Mouse (Mus musculus) spleen, adult 2 months (tissue): ENCODE results near the gene Sh2b3. TPM values are rescaled to one million over a fixed set of nuclear protein-coding genes. Genes with fewer than 3 reads are reported as not detected.

Experiments used
- DNase-seq, 2 experiments: peaks; one replicate each; pipeline versions ENCODE4 v3.0.0 to v3.0.0-alpha.2; 2012 to 2021; ENCODE audit warnings: low spot score in 2 of 2, low read depth in 1 of 2
- H3K27ac ChIP-seq: fragments of 200-500 bp; 2 replicates; pipeline ENCODE4 v1.5.1; 2012; ENCODE audit warnings: low read length, inconsistent platforms; ENCODE audit not compliant: insufficient read depth
- H3K27me3 ChIP-seq: fragments of 200-500 bp; 2 replicates; pipeline ENCODE4 v1.6.1; 2012; ENCODE audit warnings: mild to moderate bottlenecking, moderate library complexity, low read length, inconsistent platforms; ENCODE audit not compliant: control insufficient read depth, insufficient read depth
- H3K36me3 ChIP-seq: fragments of 200-500 bp; 2 replicates; pipeline ENCODE4 v1.6.1; 2012; ENCODE audit warnings: mild to moderate bottlenecking, low read length, inconsistent platforms; ENCODE audit not compliant: control insufficient read depth, insufficient read depth
- H3K4me1 ChIP-seq: fragments of 200-500 bp; 2 replicates; pipeline ENCODE4 v1.6.1; 2011; ENCODE audit warnings: inconsistent platforms; ENCODE audit not compliant: control insufficient read depth, insufficient read depth, insufficient read length
- H3K4me3 ChIP-seq: fragments of 200-500 bp; 2 replicates; pipeline ENCODE4 v1.5.1; 2011; ENCODE audit warnings: mild to moderate bottlenecking, inconsistent platforms; ENCODE audit not compliant: insufficient read depth, insufficient read length; ENCODE audit errors: extremely low read depth
- CTCF ChIP-seq: fragments of 200-500 bp; IDR thresholded peaks from 2 replicates; pipeline ENCODE4 v1.5.1; 2011; ENCODE audit warnings: mild to moderate bottlenecking, inconsistent platforms; ENCODE audit not compliant: insufficient read depth, insufficient read length, insufficient replicate concordance; ENCODE audit errors: extremely low read depth
- POLR2A ChIP-seq: fragments of 200-500 bp; IDR thresholded peaks from 2 replicates; pipeline ENCODE4 v1.6.1; 2011; ENCODE audit warnings: low read depth, low read length, inconsistent platforms
- WGBS: fragments of 180-500 bp; shearing (Covaris S2); methylation state at CpG from one replicate; pipeline ENCODE4 v1.1.7; 2018; 5-methylcytosine and 5-hydroxymethylcytosine counted together
- polyA plus RNA-seq: library from polyadenylated mRNA; depleted of rRNA; stranded (reverse); fragments of >200 nt; gene quantifications from 2 replicates; pipeline ENCODE4 v1.2.3, GENCODE M21; 2012

Gene Sh2b3
- polyA plus RNA-seq, 1 experiment: 118 TPM

DNA sequence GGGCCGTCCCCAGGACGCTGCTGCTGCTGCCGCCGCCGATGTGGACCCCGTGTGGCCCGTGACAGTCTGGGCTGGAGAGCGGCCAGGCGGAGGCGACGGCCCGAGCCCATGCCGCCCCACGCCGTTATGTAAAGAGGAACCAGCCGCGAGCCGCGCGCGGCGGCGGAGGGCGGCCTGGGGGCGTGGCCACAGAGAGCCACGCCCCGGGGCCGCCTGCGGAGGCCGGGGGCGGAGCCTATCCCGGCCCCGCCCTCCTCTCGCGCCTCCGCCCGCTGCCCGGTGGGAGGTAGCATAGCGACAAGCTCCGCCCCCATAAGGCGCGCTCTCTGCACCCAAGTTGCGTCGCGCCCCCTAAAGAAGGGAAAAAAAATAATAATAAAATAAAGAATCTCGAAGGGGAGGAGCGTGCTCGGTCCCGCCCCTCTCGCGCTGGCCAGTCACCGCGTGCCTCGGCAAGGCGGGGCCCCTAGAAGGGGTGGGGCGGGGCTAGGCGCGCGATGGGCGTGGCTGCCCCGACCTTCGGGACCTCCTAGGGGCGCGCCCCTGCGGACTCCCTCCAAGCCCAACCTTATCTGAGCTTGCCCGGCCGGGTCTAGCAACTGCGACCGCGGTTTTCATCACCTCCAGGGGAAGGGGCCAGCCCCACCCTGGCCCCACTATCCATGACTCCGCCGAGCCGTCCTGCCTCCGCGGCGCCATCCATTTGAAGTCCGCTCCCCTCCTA is 592 bp downstream of the Sh2b3 start:
- no peaks in the 10 kb centered on the region for H3K36me3 ChIP-seq
- under 1% methylated on average over 70 of the region's 77 CpGs for WGBS
- peaks cover 20% of the 10 kb centered on the region; the same call in 1 of the 2 replicates for H3K4me1 ChIP-seq
- H3K27ac ChIP-seq: peak overlapping the region; percentile 99
- peak; percentile 93 to 95 for DNase-seq
- H3K27me3 ChIP-seq: no peaks in the 10 kb centered on the region
- TF ChIP-seq POLR2A (peak; percentile 91), CTCF (no peak)
- peak overlapping the region; percentile 74 for H3K4me3 ChIP-seq

DNA sequence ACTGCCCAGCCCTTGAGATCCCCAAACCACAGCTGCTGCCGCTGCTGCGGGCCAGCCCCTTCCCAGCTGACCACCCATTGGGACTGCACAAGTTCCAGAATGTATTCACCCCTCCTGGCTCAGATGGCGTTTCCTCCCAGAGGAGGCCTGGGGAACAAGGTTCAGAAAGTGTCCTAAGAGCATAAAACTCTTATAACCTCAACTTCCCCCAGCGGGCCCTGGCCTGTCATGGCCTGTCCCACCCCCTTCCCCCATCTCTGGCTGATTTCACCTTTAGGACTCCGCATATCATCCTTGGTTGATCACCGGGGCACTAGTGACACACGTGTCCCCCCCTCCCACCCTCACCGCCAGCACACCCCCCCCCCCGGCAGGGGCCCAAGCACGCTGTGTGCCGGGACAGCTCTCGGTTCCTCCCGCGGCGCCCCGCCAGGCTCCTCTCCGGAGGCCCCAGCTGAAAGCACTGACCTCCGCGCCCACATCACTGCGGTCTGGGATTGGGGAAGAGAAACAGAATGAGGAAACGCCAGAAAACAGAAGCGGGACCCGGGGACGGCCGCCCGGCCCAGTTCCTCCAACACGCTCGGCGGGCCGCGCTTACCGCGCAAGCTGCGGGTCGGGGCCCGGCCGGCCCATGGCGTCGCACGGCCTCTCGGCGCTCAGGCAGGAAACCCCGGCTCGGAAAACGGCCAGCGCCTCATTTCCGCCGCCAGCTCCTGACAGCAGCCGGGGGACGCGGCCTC is 1.3 kb downstream of the Sh2b3 start:
- no peaks in the 10 kb centered on the region for H3K27me3 ChIP-seq
- 2% methylated on average over 49 of the region's 51 CpGs for WGBS
- H3K4me1 ChIP-seq: peaks cover 27% of the 10 kb centered on the region; the same call in 1 of the 2 replicates
- TF ChIP-seq CTCF (no peak), POLR2A (peak; percentile 24; the same call in 1 of the 2 replicates)
- peak; percentile 75 to 87 for DNase-seq
- H3K4me3 ChIP-seq: peak overlapping the region; percentile 74
- no peaks in the 10 kb centered on the region for H3K36me3 ChIP-seq
- H3K27ac ChIP-seq: peak overlapping the region; percentile 99

DNA sequence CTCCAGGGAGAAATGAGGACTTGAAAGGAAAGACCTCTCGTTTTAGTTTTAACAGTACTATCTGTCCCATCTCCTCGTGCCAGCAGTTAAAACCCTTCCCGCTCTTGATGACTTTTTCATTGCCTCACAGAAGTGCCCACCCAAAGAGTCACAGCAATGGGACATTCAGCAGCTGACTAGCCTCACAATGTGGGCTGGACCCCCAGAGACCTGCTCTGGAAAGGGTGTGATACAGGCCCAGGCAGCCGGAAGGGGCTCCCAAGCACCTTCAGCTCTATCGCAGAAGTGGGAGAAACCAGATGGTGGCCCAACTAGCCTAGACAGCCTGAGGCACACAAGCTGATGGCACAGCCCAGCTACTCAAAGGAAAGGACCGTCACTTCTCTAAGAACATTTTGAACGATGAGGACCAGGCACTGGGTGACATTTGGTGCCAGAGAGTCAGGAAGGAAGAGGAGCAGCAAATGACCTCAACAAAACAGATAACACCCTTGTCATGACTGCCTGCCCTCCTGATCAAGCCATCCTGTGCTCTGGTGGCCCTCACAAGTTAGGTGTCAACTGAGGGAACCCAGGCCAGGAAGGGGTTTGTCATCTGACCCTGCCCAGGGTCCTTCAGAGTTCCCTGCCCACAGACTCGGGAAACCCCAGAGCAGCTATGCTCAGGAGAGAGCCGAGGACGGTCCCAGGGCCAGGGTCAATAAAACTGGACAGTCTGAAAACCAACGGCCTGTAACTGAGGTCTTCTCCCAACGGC is 2.3 kb downstream of the Sh2b3 start:
- WGBS: 5% methylated on average over 12 of the region's 12 CpGs
- Histone ChIP-seq H3K27ac (peak overlapping the region; percentile 96), H3K4me3 (peak overlapping the region; percentile 74), H3K36me3 (no peaks in the 10 kb centered on the region), H3K27me3 (no peaks in the 10 kb centered on the region), H3K4me1 (peaks cover 34% of the 10 kb centered on the region; the same call in 1 of the 2 replicates)
- no peak for DNase-seq
- TF ChIP-seq POLR2A: no peak
- no peak for TF ChIP-seq CTCF

DNA sequence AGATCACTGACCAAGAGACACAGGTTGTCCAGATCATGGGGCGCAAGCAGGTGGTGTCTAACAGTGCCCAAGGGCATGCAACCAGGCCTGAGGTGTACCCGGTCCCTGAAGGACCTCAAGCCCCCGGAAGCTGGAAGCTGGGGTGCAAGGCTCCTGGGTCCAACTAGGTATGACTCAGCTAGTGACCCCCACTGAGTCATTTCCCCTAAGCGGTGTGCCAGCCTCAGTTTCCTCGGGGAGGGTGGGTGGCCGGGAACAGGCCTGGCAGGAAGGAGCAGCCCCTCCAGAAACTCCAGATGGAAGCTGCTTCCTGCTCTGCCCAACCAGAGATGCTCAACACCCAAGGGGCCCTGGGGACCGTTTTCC is 3.2 kb downstream of the Sh2b3 start:
- Histone ChIP-seq H3K27me3 (no peaks in the 10 kb centered on the region), H3K4me3 (peak overlapping the region; percentile 74), H3K4me1 (peaks cover 34% of the 10 kb centered on the region; the same call in 1 of the 2 replicates), H3K36me3 (peaks cover 1% of the 10 kb centered on the region; the same call in 1 of the 2 replicates), H3K27ac (peak overlapping the region; percentile 96)
- WGBS: 15% methylated on average over 7 of the region's 7 CpGs
- TF ChIP-seq POLR2A (no peak; the same call in 1 of the 2 replicates), CTCF (no peak)
- no peak for DNase-seq

DNA sequence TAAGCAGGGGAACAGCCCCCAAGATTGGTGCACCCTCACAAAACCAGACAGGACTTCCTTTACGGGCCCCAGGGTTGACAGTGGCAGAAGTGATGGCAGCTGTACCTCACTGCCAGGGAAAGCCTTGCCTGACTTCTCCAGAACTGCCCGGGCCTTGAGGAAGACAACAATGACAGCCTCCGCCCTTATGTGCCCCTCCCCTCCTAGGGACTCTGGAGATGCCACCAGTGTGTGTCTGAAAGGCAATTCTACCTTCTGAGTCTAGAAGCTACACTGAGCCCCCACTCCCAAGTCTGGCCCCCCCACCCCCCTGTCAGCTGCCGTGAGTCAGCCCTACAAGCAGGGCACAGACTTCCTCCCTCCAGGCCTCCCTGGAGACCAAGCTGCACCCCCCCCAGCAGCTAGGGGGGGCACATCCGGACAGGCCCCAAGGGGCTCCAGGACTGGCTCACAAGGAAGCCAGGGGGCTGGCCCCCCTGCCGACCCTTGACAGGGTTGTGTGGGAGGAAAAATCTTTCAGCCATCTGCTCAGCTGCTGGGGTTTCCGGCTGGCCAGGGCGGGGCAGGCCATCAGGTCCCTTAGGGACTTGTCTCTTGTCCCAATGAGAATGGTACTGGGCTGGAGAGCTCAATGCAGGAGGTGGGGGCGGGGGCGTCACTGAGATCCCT is 3.7 kb downstream of the Sh2b3 start:
- 7% methylated on average over 10 of the region's 10 CpGs for WGBS
- Histone ChIP-seq H3K4me3 (peak overlapping the region; percentile 74), H3K36me3 (peaks cover 6% of the 10 kb centered on the region), H3K27me3 (no peaks in the 10 kb centered on the region), H3K27ac (peak overlapping the region; percentile 96), H3K4me1 (peaks cover 30% of the 10 kb centered on the region; the same call in 1 of the 2 replicates)
- peak; percentile 80 to 97 for DNase-seq
- TF ChIP-seq CTCF: no peak
- no peak for TF ChIP-seq POLR2A

DNA sequence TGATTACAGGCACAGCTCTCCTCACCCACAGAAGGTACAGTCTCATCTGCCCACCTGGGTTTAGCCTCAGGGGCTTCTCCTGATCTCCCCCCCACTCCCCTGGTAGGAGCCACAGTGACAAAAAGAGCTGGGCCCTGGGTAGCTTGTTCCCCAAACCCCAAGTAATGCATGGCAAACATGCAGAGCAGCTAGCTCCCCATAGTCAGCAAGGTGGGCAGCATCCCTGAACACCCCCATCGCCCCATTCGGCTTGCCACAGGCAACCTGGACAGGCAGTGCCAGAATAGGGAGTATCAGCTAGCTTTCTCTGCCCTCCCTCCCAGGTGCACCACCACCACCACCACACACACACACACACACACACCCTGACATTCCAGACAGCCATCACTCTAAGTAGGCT is 4.3 kb downstream of the Sh2b3 start:
- H3K4me3 ChIP-seq: peak overlapping the region; percentile 56; the same call in 1 of the 2 replicates
- H3K27me3 ChIP-seq: no peaks in the 10 kb centered on the region
- peak overlapping the region; percentile 77 for H3K27ac ChIP-seq
- TF ChIP-seq CTCF (no peak), POLR2A (no peak)
- peaks cover 30% of the 10 kb centered on the region; the same call in 1 of the 2 replicates for H3K4me1 ChIP-seq
- peaks cover 12% of the 10 kb centered on the region for H3K36me3 ChIP-seq
- DNase-seq: no peak
- WGBS: 17% methylated on average over 2 of the region's 2 CpGs
